Mouse (Mus musculus): ENCODE data around the gene Tmprss11e.

DNA sequence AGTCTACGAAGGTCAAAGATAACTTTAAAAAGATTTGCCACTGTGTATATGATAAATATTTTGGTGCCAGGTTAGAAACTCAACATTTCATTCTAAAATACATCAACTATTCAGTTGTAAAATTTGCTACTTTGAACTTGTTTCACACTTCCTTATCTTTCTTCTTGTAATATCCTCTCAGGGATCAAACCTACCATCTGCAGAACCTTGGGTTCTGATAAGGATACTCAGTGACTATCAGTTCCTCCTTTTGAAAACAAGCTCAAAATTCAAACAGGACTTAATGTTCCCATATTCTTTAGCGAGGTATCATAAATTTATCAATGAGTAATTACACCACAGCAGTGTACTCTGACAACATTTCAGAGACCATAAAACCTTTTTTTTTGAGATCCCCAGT, 30.6 kb downstream of the Tmprss11e start:
- TF ChIP-seq CTCF (IDR thresholded peaks at IDR 0.05; ENCODE audit: borderline replicate concordance, insufficient read depth, low read depth, low read length) (no peak), POLR2A (IDR thresholded peaks at IDR 0.05; ENCODE audit: borderline replicate concordance, insufficient read depth, low read length) (no peak)
